Mouse (Mus musculus) bone marrow, adult 2 months (tissue): Measurements from ENCODE around the gene Zfp846.

Experiments
- CTCF ChIP-seq: fragments of 200-500 bp; IDR thresholded peaks from 2 replicates; pipeline ENCODE4 v1.5.1; 2011; ENCODE audit warnings: low read length, control low read depth; ENCODE audit not compliant: control insufficient read depth, insufficient read depth
- POLR2A ChIP-seq: fragments of 200-500 bp; IDR thresholded peaks from 2 replicates; pipeline ENCODE4 v1.6.1; 2011; ENCODE audit warnings: low read depth, mild to moderate bottlenecking, control low read depth, low read length, borderline replicate concordance; ENCODE audit not compliant: control insufficient read depth

- no peak for TF ChIP-seq POLR2A
- TF ChIP-seq CTCF = no peak
Measured at GRCm38 (mm10) chr9:20609831-20610464, 28.9 kb downstream of the Zfp846 start.
